Mouse (Mus musculus) heart, adult 2 months (tissue): ENCODE results near the gene Spocd1. TPM values are rescaled to one million over a fixed set of nuclear protein-coding genes. Genes with fewer than 3 reads are reported as not detected.

Source experiments
- DNase-seq, 2 experiments: peaks; one replicate each; pipeline ENCODE4 v3.0.0; 2021
- H3K27ac ChIP-seq: fragments of 200-600 bp; 2 replicates; pipeline ENCODE4 v1.8.1; 2022
- H3K27me3 ChIP-seq: fragments of 200-500 bp; 2 replicates; pipeline ENCODE4 v1.6.1; 2012; ENCODE audit warnings: mild to moderate bottlenecking, low read length, inconsistent platforms, mixed read lengths; ENCODE audit not compliant: control insufficient read depth, insufficient read depth
- H3K36me3 ChIP-seq: fragments of 200-500 bp; 2 replicates; pipeline ENCODE4 v1.6.1; 2012; ENCODE audit warnings: low read length, inconsistent platforms; ENCODE audit not compliant: control insufficient read depth, insufficient read depth
- H3K4me1 ChIP-seq: fragments of 200-500 bp; 2 replicates; pipeline ENCODE4 v1.6.1; 2011; ENCODE audit warnings: low read length; ENCODE audit not compliant: control insufficient read depth, insufficient read depth
- H3K4me3 ChIP-seq: fragments of 200-600 bp; 2 replicates; pipeline ENCODE4 v1.8.1; 2022
- H3K79me2 ChIP-seq: fragments of 200-500 bp; replicated peaks from 2 replicates; pipeline ENCODE4 v1.6.1; 2012; ENCODE audit warnings: mild to moderate bottlenecking, inconsistent platforms, low read length, moderate library complexity, mixed read lengths; ENCODE audit not compliant: control insufficient read depth, insufficient read depth
- H3K9ac ChIP-seq: fragments of 200-500 bp; 2 replicates; pipeline ENCODE4 v1.6.1; 2012; ENCODE audit warnings: low read depth, mild to moderate bottlenecking, control low read depth, inconsistent platforms, low read length, mixed read lengths
- CTCF ChIP-seq: fragments of 200-600 bp; IDR thresholded peaks from 2 replicates; pipeline ENCODE4 v1.8.1; 2022; ENCODE audit warnings: antibody characterized with exemption, mild to moderate bottlenecking, moderate library complexity
- EP300 ChIP-seq: fragments of 200-500 bp; IDR thresholded peaks from 2 replicates; pipeline ENCODE4 v1.6.1; 2011; ENCODE audit warnings: low read depth, low read length, control low read depth; ENCODE audit not compliant: insufficient read depth
- POLR2A ChIP-seq: fragments of 200-500 bp; IDR thresholded peaks from 2 replicates; pipeline ENCODE4 v1.6.1; 2011; ENCODE audit warnings: mild to moderate bottlenecking, low read depth, low read length, control low read depth; ENCODE audit not compliant: insufficient read depth
- WGBS: fragments of 180-500 bp; shearing (Covaris S2); methylation state at CpG from one replicate; pipeline ENCODE4 v1.1.7; 2018; 5-methylcytosine and 5-hydroxymethylcytosine counted together
- intact Hi-C: fragments of 180-260 bp; cut with DNase I; formaldehyde crosslinking; loops from one replicate; pipeline ENCODE4 v1.15.1; 2025
- polyA plus RNA-seq: library from polyadenylated mRNA; depleted of rRNA; stranded (reverse); fragments of >200 nt; gene quantifications from 2 replicates; pipeline ENCODE4 v1.2.3, GENCODE M21; 2012
- total RNA-seq, 2 experiments: library from RNA; stranded (reverse); gene quantifications; 2 replicates each; pipeline ENCODE4 v1.2.3; 2021

The Spocd1 gene
- total and polyA plus RNA-seq, 3 experiments: 0.07 TPM; not detected in 2

- H3K79me2 ChIP-seq: no peaks in the 10 kb centered on the region
- intact Hi-C loops: no loop called here
- H3K27ac ChIP-seq: no peak overlapping the region
Observed at GRCm38 (mm10) chr4:129908836-129909235, 20.2 kb upstream of the Spocd1 start.

GRCm38 (mm10) chr4:129909261-129909731 is 19.8 kb upstream of the Spocd1 start:
- Histone ChIP-seq H3K4me1 (no peaks in the 10 kb centered on the region), H3K36me3 (no peaks in the 10 kb centered on the region), H3K9ac (no peak overlapping the region), H3K79me2 (no peaks in the 10 kb centered on the region), H3K27ac (no peak overlapping the region), H3K4me3 (no peak overlapping the region), H3K27me3 (no peaks in the 10 kb centered on the region)
- peak in 1 of 2 experiments; percentile 39 for DNase-seq
- WGBS: 25% methylated on average over 4 of the region's 4 CpGs
- TF ChIP-seq POLR2A: no peak
- no peak for TF ChIP-seq EP300
- no peak for TF ChIP-seq CTCF
- intact Hi-C loops: no loop called here

More at GRCm38 (mm10) chr4:129908836-129909235, 20.2 kb upstream of the Spocd1 start:
- Histone ChIP-seq H3K9ac (no peak overlapping the region), H3K27me3 (no peaks in the 10 kb centered on the region), H3K36me3 (no peaks in the 10 kb centered on the region), H3K4me1 (no peaks in the 10 kb centered on the region), H3K4me3 (no peak overlapping the region)
- WGBS: 46% methylated on average over 3 of the region's 3 CpGs
- no peak for DNase-seq
- TF ChIP-seq EP300: no peak
- no peak for TF ChIP-seq POLR2A
- TF ChIP-seq CTCF: no peak

GRCm38 (mm10) chr4:129912998-129913397 is 16.1 kb upstream of the Spocd1 start:
- Histone ChIP-seq H3K27me3 (no peaks in the 10 kb centered on the region), H3K36me3 (no peaks in the 10 kb centered on the region), H3K4me1 (peaks cover 5% of the 10 kb centered on the region), H3K9ac (no peak overlapping the region), H3K27ac (no peak overlapping the region), H3K79me2 (no peaks in the 10 kb centered on the region), H3K4me3 (no peak overlapping the region)
- TF ChIP-seq EP300: no peak
- TF ChIP-seq POLR2A: no peak
- no peak for TF ChIP-seq CTCF
- DNase-seq: no peak
- intact Hi-C loops: no loop called here
- WGBS: 84% methylated on average over 3 of the region's 3 CpGs

- H3K4me3 ChIP-seq: no peak overlapping the region; the same call in 1 of the 2 replicates
- no peaks in the 10 kb centered on the region for H3K79me2 ChIP-seq
- H3K36me3 ChIP-seq: no peaks in the 10 kb centered on the region
- peaks cover 5% of the 10 kb centered on the region for H3K4me1 ChIP-seq
- DNase-seq: peak in 1 of 2 experiments; percentile 43
- no peaks in the 10 kb centered on the region for H3K27me3 ChIP-seq
- H3K27ac ChIP-seq: peak overlapping the region; percentile 23
- 0 out of 2 replicates have a peak overlapping the region, but pooled peaks have one; percentile 30 for H3K9ac ChIP-seq
- intact Hi-C loops: no loop called here
- 19% methylated on average over 16 of the region's 16 CpGs for WGBS
- no peak for TF ChIP-seq POLR2A
- TF ChIP-seq CTCF: no peak
- no peak for TF ChIP-seq EP300
Observed at GRCm38 (mm10) chr4:129913761-129914644, 15.0 kb upstream of the Spocd1 start.

- no peak for TF ChIP-seq POLR2A
- TF ChIP-seq CTCF: no peak
- no peak for TF ChIP-seq EP300
- Histone ChIP-seq H3K36me3 (no peaks in the 10 kb centered on the region), H3K4me1 (peaks cover 5% of the 10 kb centered on the region), H3K9ac (no peak overlapping the region), H3K27me3 (no peaks in the 10 kb centered on the region), H3K79me2 (no peaks in the 10 kb centered on the region), H3K27ac (no peak overlapping the region), H3K4me3 (no peak overlapping the region)
- intact Hi-C loops: no loop called here
- 89% methylated on average over 4 of the region's 4 CpGs for WGBS
- DNase-seq: no peak
Observed at GRCm38 (mm10) chr4:129914686-129915085, 14.4 kb upstream of the Spocd1 start.

- Histone ChIP-seq H3K27ac (no peak overlapping the region), H3K9ac (no peak overlapping the region), H3K27me3 (no peaks in the 10 kb centered on the region), H3K36me3 (no peaks in the 10 kb centered on the region), H3K79me2 (no peaks in the 10 kb centered on the region), H3K4me3 (no peak overlapping the region), H3K4me1 (peaks cover 5% of the 10 kb centered on the region)
- WGBS: 91% methylated on average over 7 of the region's 7 CpGs
- DNase-seq: no peak
- intact Hi-C loops: no loop called here
- TF ChIP-seq CTCF: no peak
- no peak for TF ChIP-seq EP300
- no peak for TF ChIP-seq POLR2A
Observed at GRCm38 (mm10) chr4:129915349-129915988, 13.6 kb upstream of the Spocd1 start.
